Mouse (Mus musculus): ENCODE data around the gene Wdr46.

The Wdr46 gene

DNA sequence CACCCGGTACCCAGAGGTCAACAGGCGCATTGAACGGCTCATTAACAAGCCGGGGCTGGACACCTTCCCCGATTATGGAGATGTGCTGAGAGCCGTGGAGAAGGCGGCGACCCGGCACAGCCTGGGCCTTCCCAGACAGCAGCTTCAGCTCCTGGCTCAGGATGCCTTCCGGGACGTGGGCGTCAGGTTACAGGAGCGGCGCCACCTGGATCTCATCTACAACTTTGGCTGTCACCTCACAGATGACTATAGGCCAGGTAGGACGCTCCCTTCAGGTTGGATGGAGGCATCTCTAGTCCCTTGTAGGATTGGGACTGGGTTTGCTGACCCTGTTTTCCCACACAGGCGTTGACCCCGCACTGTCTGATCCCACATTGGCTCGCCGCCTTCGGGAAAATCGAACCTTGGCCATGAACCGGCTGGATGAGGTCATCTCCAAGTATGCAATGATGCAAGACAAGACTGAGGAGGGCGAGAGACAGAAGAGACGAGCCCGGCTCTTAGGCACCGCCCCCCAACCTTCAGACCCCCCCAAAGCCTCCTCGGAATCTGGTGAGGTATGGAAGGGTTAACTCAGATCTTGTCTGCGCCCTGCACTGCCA is 28.5 kb upstream of the Wdr46 start:
- no peak for DNase-seq

GRCm38 (mm10) chr17:33913264-33913663 is 27.2 kb upstream of the Wdr46 start:
- DNase-seq: no peak

- no peak for DNase-seq
Measured at GRCm38 (mm10) chr17:33913905-33914304, 26.6 kb upstream of the Wdr46 start.

DNA sequence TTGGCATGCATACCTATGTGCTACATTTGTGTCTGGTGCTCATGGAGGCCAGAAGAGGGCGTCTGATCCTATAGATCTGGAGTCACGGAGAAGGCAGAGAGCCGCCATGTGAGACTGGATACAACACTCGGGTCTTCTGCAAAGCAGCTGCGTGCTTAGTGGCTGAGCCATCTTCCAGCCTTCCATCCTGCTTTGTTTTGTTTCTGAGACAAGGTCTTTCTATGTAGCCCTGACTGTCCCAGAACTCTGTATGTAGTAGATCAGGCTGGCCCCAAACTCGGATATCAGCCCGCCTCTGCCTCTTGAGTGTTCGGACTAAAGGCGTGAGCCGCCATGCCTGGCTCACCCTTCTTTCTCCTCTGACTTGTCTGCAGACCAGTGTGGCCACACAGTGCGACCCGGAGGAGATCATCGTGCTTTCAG is 25.5 kb upstream of the Wdr46 start:
- DNase-seq: no peak

DNA sequence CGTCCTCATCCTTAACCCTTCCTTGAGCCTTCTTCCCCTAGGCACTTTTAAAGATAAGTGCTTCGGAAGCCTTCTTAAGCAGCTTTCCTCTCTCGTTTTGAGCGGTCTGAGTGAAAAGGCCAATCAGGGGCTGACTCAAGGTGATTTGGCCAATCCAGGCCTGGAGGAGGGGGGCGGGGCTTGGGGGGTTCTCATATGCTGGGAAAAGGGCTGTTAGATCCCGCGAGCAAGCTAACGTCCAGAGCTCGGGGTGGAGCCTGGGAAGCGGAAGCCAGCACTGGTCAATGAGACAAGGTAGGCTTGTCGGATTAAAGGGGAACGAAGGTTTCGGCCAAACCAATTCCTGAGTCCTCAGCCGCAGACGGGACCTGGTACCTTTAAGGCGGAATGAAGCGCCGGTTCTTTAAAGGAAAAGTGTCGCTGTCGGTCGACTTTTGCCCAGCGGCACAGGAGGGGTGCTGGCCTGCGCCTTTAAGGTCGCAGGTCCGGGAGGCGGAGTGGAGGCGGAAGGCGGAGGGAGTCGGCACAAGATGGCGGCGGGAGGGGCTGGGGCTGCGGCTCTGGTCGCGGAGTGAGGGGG is 24.7 kb upstream of the Wdr46 start, which contains the start of the genes Tapbp and Zbtb22:
Gene Tapbp (plus strand): TSS at position 229 of the 580 bp plus-strand sequence.
Gene Zbtb22 (plus strand): TSS at position 234 of the 580 bp plus-strand sequence.
- peak; percentile 98 for DNase-seq

- peak in 1 of 2 experiments; percentile 15 for DNase-seq
Measured at GRCm38 (mm10) chr17:33916294-33916693, 24.2 kb upstream of the Wdr46 start.

GRCm38 (mm10) chr17:33916847-33917655 is 23.4 kb upstream of the Wdr46 start:
- peak in 1 of 2 experiments; percentile 17 for DNase-seq

- no peak for DNase-seq
Measured at GRCm38 (mm10) chr17:33917656-33918292, 22.7 kb upstream of the Wdr46 start.

GRCm38 (mm10) chr17:33918293-33919203 is 21.9 kb upstream of the Wdr46 start:
- peak in 1 of 2 experiments; percentile 12 for DNase-seq

- peak; percentile 59 to 76 for DNase-seq
Measured at GRCm38 (mm10) chr17:33919351-33920281, 20.8 kb upstream of the Wdr46 start.

GRCm38 (mm10) chr17:33920282-33921097 is 20.0 kb upstream of the Wdr46 start:
- peak; percentile 90 to 95 for DNase-seq

DNA sequence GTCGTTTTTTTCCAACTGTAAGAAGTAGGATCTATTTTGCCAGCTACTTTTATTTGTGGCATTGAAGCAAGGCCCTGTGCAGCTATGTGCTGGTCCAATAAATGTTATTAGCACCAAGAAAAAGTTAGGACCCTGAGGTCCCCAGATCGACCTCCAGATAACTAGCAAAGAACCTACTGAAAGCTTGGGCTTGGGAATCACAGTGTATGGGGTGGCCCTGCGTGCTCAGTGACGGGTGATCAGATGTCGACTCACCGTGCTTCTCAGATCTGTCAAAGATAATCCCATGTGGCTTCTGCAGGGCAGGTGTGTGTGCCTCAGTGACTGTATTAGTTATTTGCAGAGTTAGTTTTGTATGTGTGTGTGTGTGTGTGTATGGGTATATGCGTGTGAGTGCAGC is 19.1 kb upstream of the Wdr46 start:
- no peak for DNase-seq

DNA sequence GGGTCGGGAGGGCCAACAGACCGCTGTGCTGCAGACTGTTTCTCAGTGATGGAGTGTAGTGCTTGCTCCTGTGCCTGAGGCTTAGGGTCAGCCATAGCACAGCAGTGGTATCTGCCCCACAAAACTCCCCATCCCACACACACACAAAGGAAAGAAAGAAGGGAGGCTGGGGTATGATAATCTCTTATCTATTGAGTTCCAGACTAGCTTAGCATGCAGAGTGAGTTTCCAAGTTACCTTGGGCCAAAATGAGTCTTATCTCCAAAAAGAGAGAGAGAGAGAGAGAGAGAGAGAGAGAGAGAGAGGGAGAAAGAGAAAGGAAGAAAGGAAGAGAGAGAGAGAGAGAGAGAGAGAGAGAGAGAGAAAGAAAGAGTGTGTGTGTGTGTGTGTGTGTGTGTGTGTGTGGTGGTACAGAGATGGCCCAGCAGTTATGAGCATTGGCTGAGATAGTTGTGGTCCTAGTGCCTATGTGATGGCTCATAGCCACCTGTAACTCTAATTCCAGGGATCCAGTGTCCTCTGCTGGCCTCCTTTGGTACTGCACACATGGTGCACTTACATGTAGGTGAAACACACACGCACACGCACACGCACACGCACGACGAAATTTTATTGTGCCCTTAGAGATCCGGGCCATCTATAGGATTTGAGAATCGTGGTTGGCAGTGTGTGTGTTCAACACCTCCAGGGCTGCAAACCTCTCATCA is 15.7 kb upstream of the Wdr46 start:
- peak; percentile 44 to 66 for DNase-seq

GRCm38 (mm10) chr17:33925406-33926116 is 14.9 kb upstream of the Wdr46 start:
- no peak for DNase-seq

GRCm38 (mm10) chr17:33926207-33926932 is 14.1 kb upstream of the Wdr46 start:
- no peak for DNase-seq

DNA sequence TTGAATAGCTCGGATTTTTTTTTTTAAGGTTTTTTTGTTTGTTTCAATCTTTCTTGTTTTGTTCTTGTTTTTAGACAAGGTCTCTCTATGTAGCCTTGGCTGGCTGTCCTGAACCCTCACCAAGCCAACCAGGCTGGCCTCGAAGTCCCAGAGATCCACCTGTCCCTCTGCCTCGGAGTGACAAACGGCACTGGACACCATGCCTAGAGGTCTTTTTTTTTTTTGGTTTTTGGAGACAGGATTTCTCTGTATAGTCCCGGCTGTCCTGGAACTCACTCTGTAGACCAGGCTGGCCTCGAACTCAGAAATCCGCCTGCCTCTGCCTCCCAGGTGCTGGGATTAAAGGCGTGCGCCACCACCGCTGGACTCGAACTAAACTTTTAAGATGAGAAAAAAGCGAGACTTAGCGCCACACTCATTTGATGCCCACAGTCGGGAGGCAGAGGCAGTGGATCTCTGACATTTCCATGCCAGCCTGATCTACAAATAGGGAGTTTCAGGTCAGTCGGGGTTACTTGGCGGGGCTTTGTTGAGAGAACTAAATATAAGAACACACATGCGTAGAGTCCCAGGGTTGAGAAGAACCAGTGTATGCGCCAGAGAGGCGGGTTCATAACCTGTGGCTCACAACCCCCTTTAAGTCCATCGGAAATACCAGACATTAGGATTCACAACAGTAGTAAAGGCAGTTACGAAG is 12.1 kb upstream of the Wdr46 start:
- no peak for DNase-seq

Data from cerebellum, postnatal 25 days (tissue).